Mouse (Mus musculus): ENCODE measurements around the gene Arhgap19. TPM values are rescaled to one million over a fixed set of nuclear protein-coding genes. Genes with fewer than 3 reads are reported as not detected.

The Arhgap19 gene
- polyA plus RNA-seq, 1 experiment: 80.1 TPM

- no peak overlapping the region for H3K4me3 ChIP-seq (ENCODE audit: low read depth, low read length)
- no peaks in the 10 kb centered on the region for H3K27me3 ChIP-seq (ENCODE audit: control insufficient read depth, insufficient read depth, low read length, poor library complexity, severe bottlenecking)
- no peak overlapping the region for H3K27ac ChIP-seq (ENCODE audit: insufficient read depth, low read length)
- no peaks in the 10 kb centered on the region for H3K9me3 ChIP-seq (replicated peaks; ENCODE audit: control insufficient read depth, insufficient read depth, low read length, poor library complexity, severe bottlenecking)
- H3K36me3 ChIP-seq (ENCODE audit: control insufficient read depth, insufficient read depth, low read length, poor library complexity, severe bottlenecking): no peaks in the 10 kb centered on the region
- TF ChIP-seq POLR2A (IDR thresholded peaks at IDR 0.05; ENCODE audit: insufficient read depth, low read length) (no peak), CTCF (IDR thresholded peaks at IDR 0.05; ENCODE audit: low read depth, low read length) (no peak), EP300 (IDR thresholded peaks at IDR 0.05; ENCODE audit: insufficient read depth, low read depth, low read length) (no peak)
- peak overlapping the region; percentile 51; the same call in 1 of the 2 replicates for H3K9ac ChIP-seq (ENCODE audit: low read depth, poor library complexity, severe bottlenecking)
- peaks cover 2% of the 10 kb centered on the region for H3K4me1 ChIP-seq (ENCODE audit: control insufficient read depth, insufficient read depth, low read length)
Observed at GRCm38 (mm10) chr19:41800451-41800850, 1.4 kb downstream of the Arhgap19 start.

DNA sequence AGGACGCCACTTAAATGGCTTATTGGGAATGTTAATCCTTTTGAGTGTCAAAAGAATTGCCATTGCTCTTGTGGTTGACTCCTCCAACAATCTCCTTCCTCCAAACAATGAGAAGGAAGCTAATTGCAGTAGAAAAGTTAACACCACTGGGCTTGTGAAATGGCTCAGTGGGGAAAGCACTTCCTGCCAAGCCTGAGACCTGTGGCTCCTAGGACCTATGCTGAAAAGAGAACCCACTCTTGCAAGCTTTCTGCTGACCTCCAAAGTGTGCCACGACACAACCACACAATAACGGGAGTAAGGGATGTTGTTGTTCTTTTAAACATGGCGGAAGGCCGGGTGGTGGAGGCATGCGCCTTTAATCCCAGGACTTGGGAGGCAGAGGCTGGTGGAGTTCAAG is 4.3 kb downstream of the Arhgap19 start:
- no peaks in the 10 kb centered on the region for H3K36me3 ChIP-seq (ENCODE audit: control insufficient read depth, insufficient read depth, low read length, poor library complexity, severe bottlenecking)
- H3K27ac ChIP-seq (ENCODE audit: insufficient read depth, low read length): no peak overlapping the region
- no peak for TF ChIP-seq POLR2A (IDR thresholded peaks at IDR 0.05; ENCODE audit: insufficient read depth, low read length)
- no peak for TF ChIP-seq CTCF (IDR thresholded peaks at IDR 0.05; ENCODE audit: low read depth, low read length)
- no peak for TF ChIP-seq EP300 (IDR thresholded peaks at IDR 0.05; ENCODE audit: insufficient read depth, low read depth, low read length)
- no peak overlapping the region for H3K9ac ChIP-seq (ENCODE audit: low read depth, poor library complexity, severe bottlenecking)
- H3K4me1 ChIP-seq (ENCODE audit: control insufficient read depth, insufficient read depth, low read length): peaks cover 2% of the 10 kb centered on the region
- no peaks in the 10 kb centered on the region for H3K27me3 ChIP-seq (ENCODE audit: control insufficient read depth, insufficient read depth, low read length, poor library complexity, severe bottlenecking)
- H3K9me3 ChIP-seq (replicated peaks; ENCODE audit: control insufficient read depth, insufficient read depth, low read length, poor library complexity, severe bottlenecking): no peaks in the 10 kb centered on the region
- H3K4me3 ChIP-seq (ENCODE audit: low read depth, low read length): no peak overlapping the region

GRCm38 (mm10) chr19:41796789-41797327 is 5.0 kb downstream of the Arhgap19 start:
- Histone ChIP-seq H3K9ac (ENCODE audit: low read depth, poor library complexity, severe bottlenecking) (no peak overlapping the region), H3K4me1 (ENCODE audit: control insufficient read depth, insufficient read depth, low read length) (peaks cover 2% of the 10 kb centered on the region), H3K27me3 (ENCODE audit: control insufficient read depth, insufficient read depth, low read length, poor library complexity, severe bottlenecking) (no peaks in the 10 kb centered on the region), H3K9me3 (replicated peaks; ENCODE audit: control insufficient read depth, insufficient read depth, low read length, poor library complexity, severe bottlenecking) (no peaks in the 10 kb centered on the region), H3K27ac (ENCODE audit: insufficient read depth, low read length) (no peak overlapping the region), H3K36me3 (ENCODE audit: control insufficient read depth, insufficient read depth, low read length, poor library complexity, severe bottlenecking) (no peaks in the 10 kb centered on the region), H3K4me3 (ENCODE audit: low read depth, low read length) (no peak overlapping the region)
- no peak for TF ChIP-seq POLR2A (IDR thresholded peaks at IDR 0.05; ENCODE audit: insufficient read depth, low read length)
- TF ChIP-seq EP300 (IDR thresholded peaks at IDR 0.05; ENCODE audit: insufficient read depth, low read depth, low read length): no peak
- no peak for TF ChIP-seq CTCF (IDR thresholded peaks at IDR 0.05; ENCODE audit: low read depth, low read length)

GRCm38 (mm10) chr19:41796148-41796760 is 5.6 kb downstream of the Arhgap19 start:
- H3K9ac ChIP-seq (ENCODE audit: low read depth, poor library complexity, severe bottlenecking): no peak overlapping the region

DNA sequence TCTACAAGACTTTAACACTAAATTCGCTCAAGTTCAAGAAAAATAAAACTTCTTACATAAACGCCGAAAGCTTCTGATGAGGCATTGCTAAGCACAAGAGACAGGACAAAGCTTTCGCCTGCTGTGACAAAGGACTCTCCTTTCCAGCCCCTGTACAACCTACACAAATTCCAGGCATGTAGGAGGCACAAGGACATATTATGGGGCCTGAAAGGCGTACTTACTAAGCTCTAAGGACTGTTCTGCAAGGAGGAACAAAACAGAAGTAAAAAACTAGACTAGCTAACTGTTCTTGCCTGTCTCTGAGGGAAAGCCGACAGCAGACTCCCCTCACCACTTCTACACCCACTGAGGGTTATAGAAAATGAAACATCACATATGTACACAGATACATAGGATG is 6.9 kb downstream of the Arhgap19 start:
- Histone ChIP-seq H3K27ac (ENCODE audit: insufficient read depth, low read length) (no peak overlapping the region), H3K4me3 (ENCODE audit: low read depth, low read length) (no peak overlapping the region), H3K4me1 (ENCODE audit: control insufficient read depth, insufficient read depth, low read length) (peaks cover 2% of the 10 kb centered on the region), H3K36me3 (ENCODE audit: control insufficient read depth, insufficient read depth, low read length, poor library complexity, severe bottlenecking) (peaks cover 7% of the 10 kb centered on the region), H3K27me3 (ENCODE audit: control insufficient read depth, insufficient read depth, low read length, poor library complexity, severe bottlenecking) (no peaks in the 10 kb centered on the region), H3K9ac (ENCODE audit: low read depth, poor library complexity, severe bottlenecking) (no peak overlapping the region), H3K9me3 (replicated peaks; ENCODE audit: control insufficient read depth, insufficient read depth, low read length, poor library complexity, severe bottlenecking) (no peaks in the 10 kb centered on the region)
- TF ChIP-seq POLR2A (IDR thresholded peaks at IDR 0.05; ENCODE audit: insufficient read depth, low read length) (no peak), EP300 (IDR thresholded peaks at IDR 0.05; ENCODE audit: insufficient read depth, low read depth, low read length) (no peak), CTCF (IDR thresholded peaks at IDR 0.05; ENCODE audit: low read depth, low read length) (no peak)

More at GRCm38 (mm10) chr19:41796148-41796760, 5.6 kb downstream of the Arhgap19 start:
- peaks cover 2% of the 10 kb centered on the region for H3K4me1 ChIP-seq (ENCODE audit: control insufficient read depth, insufficient read depth, low read length)
- H3K27ac ChIP-seq (ENCODE audit: insufficient read depth, low read length): no peak overlapping the region
- no peak overlapping the region for H3K4me3 ChIP-seq (ENCODE audit: low read depth, low read length)
- H3K27me3 ChIP-seq (ENCODE audit: control insufficient read depth, insufficient read depth, low read length, poor library complexity, severe bottlenecking): no peaks in the 10 kb centered on the region
- H3K9me3 ChIP-seq (replicated peaks; ENCODE audit: control insufficient read depth, insufficient read depth, low read length, poor library complexity, severe bottlenecking): no peaks in the 10 kb centered on the region
- 0 out of 2 replicates have a peak, but pooled peaks cover 3% of the 10 kb centered on the region for H3K36me3 ChIP-seq (ENCODE audit: control insufficient read depth, insufficient read depth, low read length, poor library complexity, severe bottlenecking)
- no peak for TF ChIP-seq POLR2A (IDR thresholded peaks at IDR 0.05; ENCODE audit: insufficient read depth, low read length)
- no peak for TF ChIP-seq CTCF (IDR thresholded peaks at IDR 0.05; ENCODE audit: low read depth, low read length)
- TF ChIP-seq EP300 (IDR thresholded peaks at IDR 0.05; ENCODE audit: insufficient read depth, low read depth, low read length): no peak

GRCm38 (mm10) chr19:41794017-41794416 is 7.8 kb downstream of the Arhgap19 start:
- Histone ChIP-seq H3K4me1 (ENCODE audit: control insufficient read depth, insufficient read depth, low read length) (no peaks in the 10 kb centered on the region), H3K36me3 (ENCODE audit: control insufficient read depth, insufficient read depth, low read length, poor library complexity, severe bottlenecking) (peaks cover 9% of the 10 kb centered on the region), H3K27ac (ENCODE audit: insufficient read depth, low read length) (no peak overlapping the region), H3K9me3 (replicated peaks; ENCODE audit: control insufficient read depth, insufficient read depth, low read length, poor library complexity, severe bottlenecking) (no peaks in the 10 kb centered on the region), H3K27me3 (ENCODE audit: control insufficient read depth, insufficient read depth, low read length, poor library complexity, severe bottlenecking) (no peaks in the 10 kb centered on the region), H3K4me3 (ENCODE audit: low read depth, low read length) (no peak overlapping the region), H3K9ac (ENCODE audit: low read depth, poor library complexity, severe bottlenecking) (no peak overlapping the region)
- TF ChIP-seq POLR2A (IDR thresholded peaks at IDR 0.05; ENCODE audit: insufficient read depth, low read length) (no peak), CTCF (IDR thresholded peaks at IDR 0.05; ENCODE audit: low read depth, low read length) (no peak), EP300 (IDR thresholded peaks at IDR 0.05; ENCODE audit: insufficient read depth, low read depth, low read length) (no peak)
